Mouse (Mus musculus) kidney, postnatal 10 days (tissue): Measurements from ENCODE around the gene Atxn1.

Experiments used
- DNase-seq: peaks from one replicate; pipeline ENCODE4 v3.0.0; 2021; ENCODE audit warnings: mixed read lengths

Gene Atxn1

GRCm38 (mm10) chr13:45859081-45859709 lies 105.6 kb downstream of the Atxn1 start:
- DNase-seq: no peak

- no peak for DNase-seq
These were observed 107.4 kb downstream of the Atxn1 start for GRCm38 (mm10) chr13:45857416-45857815.

GRCm38 (mm10) chr13:45854531-45854930 lies 110.3 kb downstream of the Atxn1 start:
- no peak for DNase-seq

- no peak for DNase-seq
These were observed 111.1 kb downstream of the Atxn1 start for GRCm38 (mm10) chr13:45853691-45854090.

GRCm38 (mm10) chr13:45852288-45852687 lies 112.5 kb downstream of the Atxn1 start:
- DNase-seq: no peak

GRCm38 (mm10) chr13:45851746-45852145 lies 113.1 kb downstream of the Atxn1 start:
- DNase-seq: no peak

GRCm38 (mm10) chr13:45851156-45851555 lies 113.7 kb downstream of the Atxn1 start:
- DNase-seq: no peak

GRCm38 (mm10) chr13:45850181-45850974 lies 114.4 kb downstream of the Atxn1 start:
- DNase-seq: no peak

- no peak for DNase-seq
These were observed 115.4 kb downstream of the Atxn1 start for GRCm38 (mm10) chr13:45849145-45850023.

GRCm38 (mm10) chr13:45842511-45843055 lies 122.2 kb downstream of the Atxn1 start:
- no peak for DNase-seq

GRCm38 (mm10) chr13:45839901-45840300 lies 124.9 kb downstream of the Atxn1 start:
- DNase-seq: peak; percentile 13

GRCm38 (mm10) chr13:45837609-45838220 lies 127.1 kb downstream of the Atxn1 start:
- no peak for DNase-seq

GRCm38 (mm10) chr13:45836377-45837054 lies 128.3 kb downstream of the Atxn1 start:
- DNase-seq: no peak

- peak; percentile 18 for DNase-seq
These were observed 130.5 kb downstream of the Atxn1 start for GRCm38 (mm10) chr13:45834300-45834699.

GRCm38 (mm10) chr13:45832695-45833350 lies 132.0 kb downstream of the Atxn1 start:
- DNase-seq: no peak

- DNase-seq: no peak
These were observed 135.4 kb downstream of the Atxn1 start for GRCm38 (mm10) chr13:45829341-45829936.

GRCm38 (mm10) chr13:45828035-45828434 lies 136.8 kb downstream of the Atxn1 start:
- no peak for DNase-seq

- DNase-seq: peak; percentile 38
These were observed 137.2 kb downstream of the Atxn1 start for GRCm38 (mm10) chr13:45827619-45828018.

GRCm38 (mm10) chr13:45827046-45827596 lies 137.7 kb downstream of the Atxn1 start:
- DNase-seq: no peak

GRCm38 (mm10) chr13:45822491-45822829 lies 142.3 kb downstream of the Atxn1 start:
- DNase-seq: no peak
